Mouse (Mus musculus): ENCODE data around the gene Tmcc1.

GRCm38 (mm10) chr6:116037281-116037831 is 155.9 kb downstream of the Tmcc1 start:
- TF ChIP-seq CTCF (IDR thresholded peaks at IDR 0.05; ENCODE audit: low read depth, low read length) (no peak), POLR2A (IDR thresholded peaks at IDR 0.05; ENCODE audit: extremely low read depth, insufficient read depth, low read length) (no peak)
